Mouse (Mus musculus): Measurements from ENCODE around the gene St7l. TPM values are rescaled to one million over a fixed set of nuclear protein-coding genes. Genes with fewer than 3 reads are reported as not detected.
A peak's percentile ranks its signal among the peaks of the same experiment; 100 is the strongest.

St7l gene
- polyA plus RNA-seq, 1 experiment from 2014 or later: 15.8 TPM

GRCm38 (mm10) chr3:104962866-104963265, 99.1 kb downstream of the St7l start:
- Histone ChIP-seq H3K36me3 (replicated peaks; ENCODE audit: insufficient read depth, low read length) (no peaks in the 10 kb centered on the region), H3K4me1 (ENCODE audit: insufficient read depth) (peaks cover 13% of the 10 kb centered on the region), H3K27ac (ENCODE audit: low read depth) (no peak overlapping the region), H3K27me3 (ENCODE audit: insufficient read depth, low read length) (peaks cover 62% of the 10 kb centered on the region), H3K9ac (replicated peaks) (no peak overlapping the region), H3K9me3 (ENCODE audit: low read length) (no peaks in the 10 kb centered on the region), H3K4me2 (ENCODE audit: low read depth, low read length) (no peak overlapping the region), H3K4me3 (ENCODE audit: low read depth, low read length) (no peak overlapping the region)
- TF ChIP-seq CTCF (IDR thresholded peaks at IDR 0.05; ENCODE audit: low read depth): no peak
- no peak for TF ChIP-seq EP300 (IDR thresholded peaks at IDR 0.05; ENCODE audit: low read depth)
- ATAC-seq (no peak), DNase-seq (no peak)
- 11% methylated on average over 5 of the region's 5 CpGs for WGBS (ENCODE audit: insufficient replicate concordance)

- Histone ChIP-seq H3K4me2 (ENCODE audit: low read depth, low read length) (no peak overlapping the region), H3K27ac (ENCODE audit: low read depth) (no peak overlapping the region), H3K9me3 (ENCODE audit: low read length) (no peaks in the 10 kb centered on the region), H3K4me1 (ENCODE audit: insufficient read depth) (peaks cover 13% of the 10 kb centered on the region), H3K4me3 (ENCODE audit: low read depth, low read length) (no peak overlapping the region), H3K9ac (replicated peaks) (no peak overlapping the region), H3K27me3 (ENCODE audit: insufficient read depth, low read length) (peaks cover 60% of the 10 kb centered on the region), H3K36me3 (replicated peaks; ENCODE audit: insufficient read depth, low read length) (no peaks in the 10 kb centered on the region)
- DNase-seq: no peak
- no peak for ATAC-seq
- TF ChIP-seq CTCF (IDR thresholded peaks at IDR 0.05; ENCODE audit: low read depth): no peak
- TF ChIP-seq EP300 (IDR thresholded peaks at IDR 0.05; ENCODE audit: low read depth): no peak
- whole genome bisulfite sequencing (ENCODE audit: insufficient replicate concordance): 27% methylated on average over 13 of the region's 13 CpGs
These were observed 99.8 kb downstream of the St7l start for GRCm38 (mm10) chr3:104963331-104964276.

GRCm38 (mm10) chr3:104965070-104965855, 101.5 kb downstream of the St7l start:
- Histone ChIP-seq H3K9me3 (ENCODE audit: low read length) (no peaks in the 10 kb centered on the region), H3K27me3 (ENCODE audit: insufficient read depth, low read length) (peaks cover 45% of the 10 kb centered on the region), H3K36me3 (replicated peaks; ENCODE audit: insufficient read depth, low read length) (no peaks in the 10 kb centered on the region), H3K4me1 (ENCODE audit: insufficient read depth) (peaks cover 13% of the 10 kb centered on the region), H3K27ac (ENCODE audit: low read depth) (no peak overlapping the region), H3K9ac (replicated peaks) (no peak overlapping the region), H3K4me3 (ENCODE audit: low read depth, low read length) (no peak overlapping the region), H3K4me2 (ENCODE audit: low read depth, low read length) (no peak overlapping the region)
- ATAC-seq (no peak), DNase-seq (no peak)
- 60% methylated on average over 8 of the region's 8 CpGs for WGBS (ENCODE audit: insufficient replicate concordance)
- no peak for TF ChIP-seq CTCF (IDR thresholded peaks at IDR 0.05; ENCODE audit: low read depth)
- TF ChIP-seq EP300 (IDR thresholded peaks at IDR 0.05; ENCODE audit: low read depth): no peak

GRCm38 (mm10) chr3:104965991-104966554, 102.3 kb downstream of the St7l start:
- Histone ChIP-seq H3K4me2 (ENCODE audit: low read depth, low read length) (no peak overlapping the region), H3K9me3 (ENCODE audit: low read length) (no peaks in the 10 kb centered on the region; the same call in 1 of the 2 replicates), H3K4me1 (ENCODE audit: insufficient read depth) (peaks cover 13% of the 10 kb centered on the region), H3K27me3 (ENCODE audit: insufficient read depth, low read length) (peaks cover 37% of the 10 kb centered on the region), H3K27ac (ENCODE audit: low read depth) (no peak overlapping the region), H3K9ac (replicated peaks) (no peak overlapping the region), H3K36me3 (replicated peaks; ENCODE audit: insufficient read depth, low read length) (no peaks in the 10 kb centered on the region), H3K4me3 (ENCODE audit: low read depth, low read length) (no peak overlapping the region)
- WGBS (ENCODE audit: insufficient replicate concordance): 74% methylated on average over 7 of the region's 7 CpGs
- no peak for ATAC-seq
- no peak for DNase-seq
- TF ChIP-seq EP300 (IDR thresholded peaks at IDR 0.05; ENCODE audit: low read depth): no peak
- no peak for TF ChIP-seq CTCF (IDR thresholded peaks at IDR 0.05; ENCODE audit: low read depth)

GRCm38 (mm10) chr3:104967548-104968300, 103.9 kb downstream of the St7l start:
- Histone ChIP-seq H3K9me3 (ENCODE audit: low read length) (no peaks in the 10 kb centered on the region; the same call in 1 of the 2 replicates), H3K4me2 (ENCODE audit: low read depth, low read length) (peak overlapping the region; percentile 94), H3K36me3 (replicated peaks; ENCODE audit: insufficient read depth, low read length) (no peaks in the 10 kb centered on the region), H3K27ac (ENCODE audit: low read depth) (no peak overlapping the region), H3K4me3 (ENCODE audit: low read depth, low read length) (peak overlapping the region; percentile 61), H3K4me1 (ENCODE audit: insufficient read depth) (no peaks in the 10 kb centered on the region), H3K9ac (replicated peaks) (peak overlapping the region; percentile 57), H3K27me3 (ENCODE audit: insufficient read depth, low read length) (peaks cover 20% of the 10 kb centered on the region)
- TF ChIP-seq CTCF (IDR thresholded peaks at IDR 0.05; ENCODE audit: low read depth) (peak; percentile 78), EP300 (IDR thresholded peaks at IDR 0.05; ENCODE audit: low read depth) (no peak)
- 1% methylated on average over 49 of the region's 49 CpGs for WGBS (ENCODE audit: insufficient replicate concordance)
- peak; percentile 77 for ATAC-seq
- peak; percentile 87 for DNase-seq

Other genes starting within 250 kb of the St7l start
- 62.7 and 69.6 TPM in 2 replicates for gene Slc16a1, start 225.3 kb upstream of the St7l start, polyA plus RNA-seq (2015; fragmentation: Nextera tagmentation; extraction: Ambion mirVana)
- 0.30 and 0.31 TPM in 2 replicates for gene Ppm1j, start 82.9 kb upstream of the St7l start, polyA plus RNA-seq (2015; fragmentation: Nextera tagmentation; extraction: Ambion mirVana)
- 0.02 TPM in 1 of 2 replicates, not detected in the other for gene Fam19a3, start 82.2 kb upstream of the St7l start, polyA plus RNA-seq (2015; fragmentation: Nextera tagmentation; extraction: Ambion mirVana)
- 37.0 and 38.1 TPM in 2 replicates for gene Rhoc, start 75.6 kb upstream of the St7l start, polyA plus RNA-seq (2015; fragmentation: Nextera tagmentation; extraction: Ambion mirVana)
- 36.1 and 37.3 TPM in 2 replicates for gene Mov10, start 45.4 kb upstream of the St7l start, polyA plus RNA-seq (2015; fragmentation: Nextera tagmentation; extraction: Ambion mirVana)
- gene Capza1, start 500 bp downstream of the St7l start, polyA plus RNA-seq (2015; fragmentation: Nextera tagmentation; extraction: Ambion mirVana): 44.1 and 50.9 TPM in 2 replicates
- 0.07 and 0.09 TPM in 2 replicates for gene Wnt2b, start 97.9 kb downstream of the St7l start, polyA plus RNA-seq (2015; fragmentation: Nextera tagmentation; extraction: Ambion mirVana)
- 2.2 and 4.2 TPM in 2 replicates for gene Cttnbp2nl, start 189.1 kb downstream of the St7l start, polyA plus RNA-seq (2015; fragmentation: Nextera tagmentation; extraction: Ambion mirVana)
- gene 4930564D02Rik, start 202.8 kb downstream of the St7l start, polyA plus RNA-seq (2015; fragmentation: Nextera tagmentation; extraction: Ambion mirVana): not detected in 2 replicates